18 mouse cellular contexts compared by ENCODE assay signal in the genomic region with DNA sequence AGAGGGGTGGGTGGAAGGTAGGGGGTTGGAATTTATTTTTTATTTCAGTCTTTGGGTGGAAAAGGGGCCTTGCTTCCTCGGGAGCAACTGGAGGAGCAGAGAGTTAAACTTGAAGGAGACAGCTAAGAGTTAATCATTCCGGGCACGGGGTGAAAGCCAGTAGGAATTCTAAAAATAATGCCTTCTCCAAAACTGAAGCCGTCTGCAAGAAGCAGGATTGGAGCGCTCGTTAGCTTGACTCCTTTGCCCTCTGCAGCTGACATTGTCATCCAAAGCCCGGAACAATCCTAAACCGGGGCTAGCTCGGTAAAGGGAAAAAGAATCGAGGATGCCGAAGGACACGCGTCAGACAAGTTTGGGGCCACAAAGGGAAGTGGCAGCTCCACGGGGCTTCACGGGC. TPM values are rescaled to one million over a fixed set of nuclear protein-coding genes. Genes with fewer than 3 reads are reported as not detected.
DNase-seq lines count a peak whose midpoint lies in the region; ATAC-seq and TF ChIP-seq lines count a peak whose summit lies in the region.
"Had no signal": no experiment of that assay in that cellular context is flagged by ENCODE, and none has a peak within 500 bp of the region (broad histone marks: within the 10 kb centered on the region; RNA-seq: fewer than 3 reads in every experiment).

No protein-coding gene starts in this region.

- no peaks in the 10 kb centered on the region for H3K9me3 ChIP-seq in heart, embryonic 12.5 days (replicated peaks)
- H3K9me3 ChIP-seq in midbrain, embryonic 12.5 days = no peaks in the 10 kb centered on the region
- H3K9me3 ChIP-seq in intestine, postnatal 0 days (ENCODE audit: control insufficient read depth) = no peaks in the 10 kb centered on the region
- H3K9me3 ChIP-seq: embryonic facial prominence, embryonic 10.5 days; forebrain, embryonic 10.5 days had no signal

- WGBS in heart, embryonic 12.5 days = 43% methylated on average over 15 of the region's 15 CpGs
- 68% methylated on average over 15 of the region's 15 CpGs for WGBS in midbrain, embryonic 12.5 days
- WGBS in intestine, postnatal 0 days = 70% methylated on average over 15 of the region's 15 CpGs

- peaks cover 25% of the 10 kb centered on the region for H3K4me1 ChIP-seq in heart, embryonic 12.5 days (replicated peaks)
- peaks cover 7% of the 10 kb centered on the region for H3K4me1 ChIP-seq in midbrain, embryonic 12.5 days
- H3K4me1 ChIP-seq in intestine, postnatal 0 days (replicated peaks; ENCODE audit: control insufficient read depth, insufficient read depth, low read length) = no peaks in the 10 kb centered on the region

- H3K4me2 ChIP-seq in heart, embryonic 12.5 days = peak overlapping the region; percentile 32
- H3K4me2 ChIP-seq in midbrain, embryonic 12.5 days (replicated peaks) = peak overlapping the region; percentile 29
- H3K4me2 ChIP-seq in intestine, postnatal 0 days (replicated peaks; ENCODE audit: low read depth) = no peak overlapping the region

- no peak for TF ChIP-seq POLR2A in brain, embryonic 14.5 days (IDR thresholded peaks at IDR 0.05; ENCODE audit: borderline replicate concordance, extremely low read depth, insufficient read depth, insufficient read length, poor library complexity, severe bottlenecking)

- no peaks in the 10 kb centered on the region for H3K27me3 ChIP-seq in heart, embryonic 12.5 days (replicated peaks)
- H3K27me3 ChIP-seq in midbrain, embryonic 12.5 days = 0 out of 2 replicates have a peak, but pooled peaks cover 6% of the 10 kb centered on the region
- no peaks in the 10 kb centered on the region for H3K27me3 ChIP-seq in intestine, postnatal 0 days (replicated peaks; ENCODE audit: control insufficient read depth, insufficient read depth, low read length)

- intact Hi-C loops in heart, postnatal 10 days (cut with DNase I) = no loop called here

- H3K4me3 ChIP-seq in heart, embryonic 12.5 days = no peak overlapping the region
- no peak overlapping the region for H3K4me3 ChIP-seq in midbrain, embryonic 12.5 days
- no peak overlapping the region for H3K4me3 ChIP-seq in intestine, postnatal 0 days (ENCODE audit: low read depth, low read length)
- H3K4me3 ChIP-seq: embryonic facial prominence, embryonic 10.5 days; forebrain, embryonic 10.5 days had no signal

- ATAC-seq in heart, embryonic 12.5 days (ENCODE audit: insufficient number of reproducible peaks, low FRiP score) = no peak
- no peak for ATAC-seq in midbrain, embryonic 12.5 days (ENCODE audit: low FRiP score, low read depth)
- no peak for ATAC-seq in intestine, postnatal 0 days

- H3K9ac ChIP-seq in heart, embryonic 12.5 days = 0 out of 2 replicates have a peak overlapping the region, but pooled peaks have one; percentile 9
- no peak overlapping the region for H3K9ac ChIP-seq in midbrain, embryonic 12.5 days (replicated peaks)
- no peak overlapping the region for H3K9ac ChIP-seq in intestine, postnatal 0 days (ENCODE audit: low read depth, low read length)

- DNase-seq in heart, postnatal 10 days = no peak
- peak; percentile 4 for DNase-seq in brain, embryonic 14.5 days (ENCODE audit: low read depth)
- peak; percentile 26 for DNase-seq in kidney, adult 11 months
- no peak for DNase-seq in gastrocnemius, postnatal 4 days (ENCODE audit: low spot score in 2 of 2)
- DNase-seq in embryo, embryonic 10.5 days (ENCODE audit: low spot score) = no peak
- DNase-seq: adrenal gland, postnatal 36 days; cerebellum, adult 18-20 months; gastrocnemius, postnatal 25 days; spleen, adult 18-20 months; thymus, postnatal 14 days had no signal

- TF ChIP-seq CTCF in brain, embryonic 14.5 days (IDR thresholded peaks at IDR 0.05; ENCODE audit: borderline replicate concordance, extremely low read depth, insufficient read depth, insufficient read length) = no peak
- no peak for TF ChIP-seq CTCF in intestine, postnatal 0 days (IDR thresholded peaks at IDR 0.05; ENCODE audit: low read depth)

- no peaks in the 10 kb centered on the region for H3K36me3 ChIP-seq in heart, embryonic 12.5 days
- H3K36me3 ChIP-seq in midbrain, embryonic 12.5 days = no peaks in the 10 kb centered on the region
- H3K36me3 ChIP-seq in intestine, postnatal 0 days (ENCODE audit: control insufficient read depth, insufficient read depth) = no peaks in the 10 kb centered on the region
- H3K36me3 ChIP-seq: embryonic facial prominence, embryonic 10.5 days; forebrain, embryonic 10.5 days had no signal

- H3K27ac ChIP-seq in heart, embryonic 12.5 days (ENCODE audit: poor library complexity, severe bottlenecking) = no peak overlapping the region
- H3K27ac ChIP-seq in midbrain, embryonic 12.5 days (replicated peaks) = no peak overlapping the region
- no peak overlapping the region for H3K27ac ChIP-seq in intestine, postnatal 0 days (ENCODE audit: low read depth, low read length)
- H3K27ac ChIP-seq: embryonic facial prominence, embryonic 10.5 days; forebrain, embryonic 10.5 days had no signal

RNA-seq across cellular contexts. Expression of gene Gcm1, which starts 35.4 kb away (rescaled TPM):
- polyA plus RNA-seq in heart, embryonic 12.5 days (2016; fragmentation: Nextera tagmentation; extraction: Ambion mirVana) = not detected in 2 replicates
- not detected for total RNA-seq in heart, postnatal 10 days (2021)
- not detected in 2 replicates for polyA plus RNA-seq in brain, embryonic 14.5 days (2012; rRNA removed)
- 0.10 and 0.14 TPM in 2 replicates for polyA plus RNA-seq in midbrain, embryonic 12.5 days (2016; fragmentation: Nextera tagmentation; extraction: Ambion mirVana)
- polyA plus RNA-seq in intestine, postnatal 0 days (2015; fragmentation: Nextera tagmentation; extraction: Ambion mirVana) = not detected in 2 replicates
- total RNA-seq in gastrocnemius, postnatal 4 days (2021) = not detected
- total RNA-seq: adrenal gland, postnatal 36 days; gastrocnemius, postnatal 25 days; left cerebral cortex, postnatal 14 days; monocyte, adult 5-6 weeks had no signal
- polyA plus RNA-seq: forebrain, embryonic 10.5 days; liver, embryonic 16.5 days had no signal

Comparison
In these comparisons a context has a peak if more than half of its experiments do, and no peak if none do; other contexts are left out.
1. DNase-seq: peak in brain, embryonic 14.5 days (single experiment) and kidney, adult 11 months (single experiment); none in heart, postnatal 10 days (0 of 2), gastrocnemius, postnatal 4 days (0 of 2) and embryo, embryonic 10.5 days (single experiment).